Mouse (Mus musculus): ENCODE results near the gene Sstr5.

DNA sequence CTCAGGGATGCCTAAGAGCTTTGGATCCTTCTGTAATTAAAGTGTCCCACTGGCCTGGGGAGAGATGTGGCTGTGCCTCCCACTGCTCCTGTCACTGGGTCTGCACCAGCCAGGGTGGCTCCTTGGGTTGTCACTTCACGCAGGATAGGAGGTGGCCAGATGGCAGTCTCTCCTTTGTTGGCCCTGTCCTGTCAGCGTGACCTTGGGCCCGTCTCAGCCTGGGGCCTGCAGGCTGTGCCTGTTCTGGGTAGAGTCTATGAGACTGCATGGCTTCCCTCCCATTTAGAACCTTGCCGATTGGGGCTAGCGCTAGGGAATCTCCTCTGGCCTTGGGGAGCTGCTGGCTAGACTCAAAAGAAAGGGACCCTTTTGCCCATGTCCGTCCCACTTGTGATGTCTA is 28.8 kb downstream of the Sstr5 start:
- TF ChIP-seq CTCF (IDR thresholded peaks at IDR 0.05; ENCODE audit: control insufficient read depth, insufficient read depth, low read length): no peak
- no peak for TF ChIP-seq POLR2A (IDR thresholded peaks at IDR 0.05; ENCODE audit: borderline replicate concordance, control insufficient read depth, low read depth, low read length)
